Mouse (Mus musculus) granulocyte monocyte progenitor cell, adult 5-6 weeks (primary cell): Measurements from ENCODE around the gene Ptges3. TPM values are rescaled to one million over a fixed set of nuclear protein-coding genes. Genes with fewer than 3 reads are reported as not detected.
"Not testable (repeated sequence)": the region's sequence is repeated elsewhere in the genome, so short reads cannot be mapped to it uniquely, and the experiment has no call there.

Experiments used
- ATAC-seq: replicated peaks from 2 replicates; pipeline ENCODE4 v1.8.0; 2016; ENCODE audit warnings: mild to moderate bottlenecking, moderate TSS enrichment, inconsistent platforms; ENCODE audit not compliant: poor library complexity, severe bottlenecking
- total RNA-seq, 2 experiments: library from RNA; stranded (forward) in 1 of 2; stranded (reverse) in 1 of 2; fragments of 200-712, 200-1000 nt in 1 of 2; fragments of >200 nt in 1 of 2; fragmentation: Nextera tagmentation in 1 of 2; gene quantifications; 2 replicates each; pipeline ENCODE4 v1.2.3; 2014 to 2017

The Ptges3 gene
- total RNA-seq, 2 experiments from 2014 or later, result 204 to 321 TPM

DNA sequence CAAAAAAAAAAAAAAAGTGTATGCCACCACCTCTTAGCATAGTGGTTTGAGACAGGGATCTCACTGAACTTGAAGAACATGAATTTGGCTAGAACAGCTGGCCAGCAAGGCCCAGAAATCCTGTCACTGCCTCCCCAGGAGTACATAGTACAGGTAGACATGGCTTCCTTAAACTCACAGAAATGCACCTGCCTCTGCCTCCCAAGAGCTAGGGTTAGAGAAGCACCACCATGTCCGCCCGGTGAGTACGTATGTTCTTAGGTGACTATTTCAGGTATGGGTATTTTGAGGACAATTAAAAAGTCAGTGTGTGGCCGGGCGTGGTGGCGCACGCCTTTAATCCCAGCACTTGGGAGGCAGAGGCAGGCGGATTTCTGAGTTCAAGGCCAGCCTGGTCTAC is 5.8 kb upstream of the Ptges3 start:
- no peak for ATAC-seq

DNA sequence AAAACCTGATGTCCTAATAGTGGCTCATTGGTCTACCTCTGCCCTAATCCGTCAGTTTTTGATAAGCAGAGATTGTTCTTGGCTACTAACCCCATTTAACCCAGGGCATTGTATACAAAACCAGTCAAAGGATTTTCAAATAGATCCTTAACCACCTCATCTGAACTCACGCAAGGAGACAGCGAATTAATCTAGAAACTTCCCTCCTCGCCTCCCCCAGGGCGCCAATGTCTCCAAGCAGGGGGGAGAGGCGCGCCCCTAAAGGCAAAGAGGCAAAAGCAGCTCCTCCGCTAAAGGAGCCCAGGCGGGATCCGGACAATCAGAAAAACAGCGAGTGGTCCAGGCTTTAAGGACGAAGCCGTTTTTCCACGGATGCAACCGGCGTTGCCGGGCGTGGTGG is 570 bp upstream of the Ptges3 start:
- ATAC-seq, result peak; percentile 1; the same call in 1 of the 2 replicates

DNA sequence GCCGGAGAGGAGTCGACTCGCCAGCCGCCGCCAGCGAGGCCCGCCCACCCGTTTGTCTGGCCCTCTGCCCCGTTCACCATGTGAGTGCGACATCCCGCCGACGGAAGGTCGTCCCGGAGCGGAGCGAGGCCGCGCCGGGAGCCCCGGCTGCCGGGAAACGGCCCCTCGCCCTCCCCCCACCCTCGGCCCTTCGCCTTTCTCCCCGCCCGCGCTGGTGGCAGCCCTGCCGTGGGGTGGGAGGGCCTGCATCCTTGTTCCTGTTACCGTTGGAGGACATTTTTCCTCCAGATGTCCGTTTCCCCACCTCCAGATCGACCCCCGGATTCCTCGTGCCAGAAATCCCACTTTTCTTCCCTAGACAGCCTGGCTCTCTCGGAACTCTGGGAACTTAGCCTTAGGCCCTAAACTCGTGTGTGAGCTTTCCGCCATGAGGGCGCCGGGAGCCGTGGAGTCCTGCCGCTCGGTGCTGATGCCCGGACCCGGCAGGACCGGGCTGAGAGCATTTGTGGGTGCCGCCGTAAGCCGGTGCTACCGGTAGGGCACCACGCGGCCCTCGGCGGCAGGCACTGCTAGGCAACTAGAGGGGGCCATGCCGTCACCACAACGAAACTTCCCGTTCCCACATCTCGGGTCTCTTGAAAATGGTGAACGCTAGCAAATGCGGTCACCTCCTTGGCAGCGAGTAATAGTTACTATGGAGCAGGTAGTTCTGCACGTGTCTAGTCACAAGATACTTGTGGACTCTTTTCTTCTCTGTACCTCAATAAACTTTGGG is 640 bp downstream of the Ptges3 start:
- peak; percentile 67 for ATAC-seq

DNA sequence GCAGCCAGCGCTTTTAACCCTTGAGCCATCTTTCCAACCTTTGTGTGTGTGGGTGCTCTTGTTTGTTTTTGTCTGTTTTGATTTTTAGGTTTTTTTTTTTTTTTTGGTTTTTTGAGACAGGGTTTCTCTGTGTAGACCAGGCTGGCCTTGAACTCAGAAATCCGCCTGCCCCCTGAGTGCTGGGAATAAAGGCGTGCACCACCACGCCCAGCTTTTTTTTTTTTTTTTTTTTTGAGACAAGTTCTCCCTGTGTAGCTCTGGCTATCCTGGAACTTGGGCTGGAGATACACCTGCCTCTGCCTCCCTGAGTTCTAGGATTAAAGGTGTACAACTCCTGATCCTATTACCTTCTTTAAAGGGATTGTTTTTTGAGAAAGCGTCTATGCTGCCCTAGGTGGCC is 2.4 kb downstream of the Ptges3 start:
- no peak for ATAC-seq

DNA sequence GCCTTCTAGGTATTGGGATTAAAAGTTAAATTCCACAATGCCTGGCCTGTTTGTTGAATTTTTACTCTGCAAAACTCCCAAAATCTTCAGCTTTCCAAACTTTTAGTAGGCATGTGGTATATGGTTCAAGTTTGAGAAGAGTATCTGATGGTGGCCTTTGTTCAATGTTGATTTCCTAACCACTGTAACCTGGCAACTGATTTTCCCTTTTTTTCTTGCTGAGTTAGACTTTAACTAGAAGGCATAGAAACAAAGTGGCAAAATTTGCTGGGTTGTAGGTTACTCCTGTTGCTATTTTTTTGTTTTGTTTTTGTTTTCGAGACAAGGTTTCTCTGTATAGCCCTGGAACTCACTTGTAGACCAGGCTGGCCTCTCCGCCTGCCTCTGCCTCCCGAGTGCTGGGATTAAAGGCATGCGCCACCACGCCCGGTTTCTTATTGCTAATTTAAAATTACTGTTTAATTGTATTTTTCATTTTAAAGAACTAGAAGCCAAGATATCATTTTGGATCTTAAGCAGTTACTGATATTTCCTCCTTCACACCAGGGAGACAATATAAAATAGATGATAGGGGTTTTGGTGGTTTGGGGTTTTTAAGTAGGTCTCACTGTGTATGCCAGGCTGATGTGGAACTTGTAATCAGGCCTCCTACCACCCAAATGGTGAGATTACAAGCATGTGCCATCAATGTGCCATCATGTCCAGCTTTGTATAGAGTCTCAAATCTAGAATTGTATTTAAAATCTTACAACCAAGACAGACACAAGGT is 3.7 kb downstream of the Ptges3 start:
- no peak for ATAC-seq

DNA sequence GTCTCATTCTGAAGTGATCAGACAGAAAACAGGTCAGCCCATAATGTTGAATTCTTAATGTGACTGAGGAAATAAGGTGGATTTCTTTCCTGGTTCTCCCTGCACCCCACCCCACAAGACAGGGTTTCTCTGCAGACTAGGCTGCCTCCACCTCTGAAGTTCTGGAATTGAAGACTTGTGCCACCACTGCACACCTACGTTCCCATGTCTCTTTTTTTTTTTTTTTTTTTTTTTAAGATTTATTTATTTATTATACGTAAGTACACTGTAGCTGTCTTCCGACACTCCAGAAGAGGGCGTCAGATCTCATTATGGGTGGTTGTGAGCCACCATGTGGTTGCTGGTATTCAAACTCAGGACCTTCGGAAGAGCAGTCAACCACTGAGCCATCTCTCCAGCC is 7.3 kb downstream of the Ptges3 start:
- ATAC-seq, result no peak

DNA sequence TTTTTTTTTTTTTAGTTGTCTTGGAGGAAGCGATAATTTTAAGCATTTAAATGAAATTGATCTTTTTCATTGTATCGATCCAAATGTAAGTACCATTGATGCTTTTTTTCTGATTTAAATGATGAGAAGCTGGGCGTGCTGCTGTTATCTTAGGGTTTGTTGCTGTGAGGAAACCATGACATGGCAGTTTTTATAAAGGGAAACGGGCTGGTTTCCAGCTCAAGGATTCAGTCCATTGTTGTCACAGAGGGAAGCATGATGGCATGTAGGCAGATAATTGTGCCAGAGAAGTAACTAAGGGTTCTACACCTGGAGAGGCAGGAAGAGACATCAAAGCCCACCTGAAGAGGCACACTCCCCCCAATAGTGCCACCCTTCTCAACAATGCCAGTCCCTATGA is 10.4 kb downstream of the Ptges3 start:
- peak; percentile 35; the same call in 1 of the 2 replicates for ATAC-seq

DNA sequence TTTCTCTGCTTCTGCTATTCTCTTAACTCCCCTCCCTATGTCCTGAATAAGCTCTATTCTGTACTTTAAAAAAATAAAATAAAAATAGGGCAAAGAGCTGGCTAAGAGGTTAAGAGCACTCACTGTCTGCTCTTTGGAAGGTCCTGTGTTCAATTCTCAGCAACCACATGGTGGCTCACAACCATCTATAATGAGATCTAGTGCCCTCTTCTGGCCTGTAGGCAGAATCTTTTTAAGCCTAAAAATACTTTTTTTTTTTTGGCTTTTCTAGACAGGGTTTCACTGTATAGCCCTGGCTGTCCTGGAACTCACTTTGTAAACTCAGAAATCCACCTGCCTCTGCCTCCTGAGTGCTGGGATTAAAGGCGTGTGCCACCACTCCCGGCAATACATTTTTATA is 11.7 kb downstream of the Ptges3 start:
- ATAC-seq, result not testable (repeated sequence)

DNA sequence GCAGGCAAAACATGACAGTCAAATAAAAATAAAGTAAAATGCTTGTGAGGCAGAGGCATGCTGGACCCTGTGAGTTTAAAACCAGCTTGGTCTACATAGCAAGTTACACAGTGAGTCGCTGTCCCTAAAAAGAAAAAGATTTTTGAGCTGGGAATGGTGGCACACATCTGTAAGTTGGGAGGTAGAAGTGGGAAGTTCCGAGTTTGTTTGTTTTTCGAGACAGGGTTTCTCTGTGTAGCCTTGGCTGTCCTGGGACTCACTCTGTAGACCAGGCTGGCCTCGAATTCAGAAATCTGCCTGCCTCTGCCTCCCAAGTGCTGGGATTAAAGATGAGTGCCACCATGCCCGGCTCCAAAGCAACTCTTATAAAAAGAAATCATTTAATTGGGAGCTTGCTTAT is 19.5 kb downstream of the Ptges3 start:
- not testable (repeated sequence) for ATAC-seq

DNA sequence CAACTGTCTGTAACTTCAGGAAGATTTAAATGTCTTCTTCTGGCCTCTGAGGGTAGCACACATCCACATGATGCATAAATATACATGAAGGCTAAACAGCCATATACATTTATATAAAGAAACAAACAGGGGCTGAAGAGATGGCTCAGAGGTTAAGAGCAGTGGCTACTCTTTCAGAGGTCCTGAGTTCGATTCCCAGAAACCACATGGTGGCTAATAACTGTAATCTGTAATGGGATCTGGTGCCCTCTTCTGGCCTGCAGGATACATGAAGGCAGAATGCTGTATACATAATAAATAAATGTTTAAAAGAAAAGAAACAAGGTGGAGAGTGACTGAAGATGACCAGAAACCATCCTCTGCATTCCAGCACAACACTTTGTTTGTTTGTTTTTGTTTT is 21.7 kb downstream of the Ptges3 start:
- ATAC-seq, result no peak

DNA sequence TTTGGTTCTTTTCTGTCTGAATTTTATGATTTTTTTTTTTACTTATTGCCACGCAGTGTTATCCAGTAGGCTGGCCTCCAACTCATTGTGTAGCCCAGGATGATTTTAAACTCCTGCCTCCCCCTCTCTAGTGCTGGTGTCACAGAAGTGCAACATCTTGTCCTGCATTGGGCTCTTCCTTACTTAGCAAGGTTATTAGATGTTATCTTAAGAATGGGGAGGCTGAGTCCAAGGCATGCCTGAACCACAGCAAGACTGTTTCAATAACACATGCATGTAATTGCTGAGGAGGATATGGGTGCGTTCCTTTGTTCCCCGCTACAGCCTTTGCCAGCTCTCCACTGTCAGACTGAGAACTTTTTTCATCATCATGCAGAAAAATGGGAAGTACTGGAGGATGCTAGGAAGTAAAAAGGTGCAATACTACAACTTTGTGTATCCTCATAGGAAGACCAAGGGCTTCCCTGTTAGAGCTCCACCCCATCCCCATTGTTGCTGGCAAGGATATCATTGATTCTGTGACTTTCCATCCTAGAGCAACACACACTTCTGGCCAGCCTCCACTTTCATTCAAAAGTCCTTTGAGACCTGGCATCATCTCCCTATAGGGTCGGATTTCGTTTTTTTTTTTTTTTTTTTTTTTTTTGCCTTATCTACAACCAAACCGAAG is 23.2 kb downstream of the Ptges3 start:
- ATAC-seq, result peak; percentile 26

DNA sequence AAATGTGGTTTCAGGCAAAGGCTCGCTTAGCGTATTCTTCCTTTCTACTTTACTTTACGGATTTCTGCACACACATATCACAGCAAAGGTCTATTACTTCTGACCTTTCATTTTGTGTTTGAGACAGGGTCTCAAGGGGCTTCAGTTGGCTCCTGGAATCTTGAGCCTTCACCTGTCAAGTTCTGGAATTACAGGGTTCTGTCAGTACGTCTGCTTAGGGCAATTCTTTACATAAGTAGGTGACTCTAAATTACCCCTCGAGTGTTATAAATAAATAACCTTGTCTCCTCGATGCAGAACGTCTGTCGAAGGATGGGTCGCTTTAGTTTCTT is 23.7 kb downstream of the Ptges3 start:
- ATAC-seq, result no peak

DNA sequence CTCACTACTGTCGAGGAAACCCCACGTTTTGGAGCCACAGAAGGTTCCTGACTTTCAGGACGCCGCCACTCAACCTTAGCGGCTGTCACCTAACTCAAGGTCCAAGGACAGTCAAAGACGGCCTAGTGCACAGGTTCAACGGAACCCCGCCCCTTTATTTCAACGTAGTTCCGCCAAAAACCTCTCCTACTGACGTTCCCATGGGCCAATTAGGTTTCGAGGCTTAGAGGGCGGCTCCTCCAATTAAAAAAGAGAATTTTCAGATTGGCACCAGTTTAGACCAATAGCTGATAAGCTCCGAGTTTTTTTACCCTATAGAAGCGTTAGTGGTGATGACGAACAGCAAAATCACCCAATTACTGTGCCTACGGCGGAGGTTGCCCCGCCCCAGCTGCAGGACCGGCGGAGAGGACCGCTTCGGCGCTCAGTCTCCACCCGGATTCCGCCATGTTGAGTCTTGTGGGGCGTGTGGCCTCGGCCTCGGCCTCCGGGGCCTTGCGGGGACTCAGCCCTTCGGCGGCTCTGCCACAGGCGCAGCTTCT is 24.2 kb downstream of the Ptges3 start, which contains the start of gene Atp5b:
Gene Atp5b, plus strand, starts transcription at position 394 of the 542 bp plus-strand sequence.
- peak; percentile 92 for ATAC-seq

DNA sequence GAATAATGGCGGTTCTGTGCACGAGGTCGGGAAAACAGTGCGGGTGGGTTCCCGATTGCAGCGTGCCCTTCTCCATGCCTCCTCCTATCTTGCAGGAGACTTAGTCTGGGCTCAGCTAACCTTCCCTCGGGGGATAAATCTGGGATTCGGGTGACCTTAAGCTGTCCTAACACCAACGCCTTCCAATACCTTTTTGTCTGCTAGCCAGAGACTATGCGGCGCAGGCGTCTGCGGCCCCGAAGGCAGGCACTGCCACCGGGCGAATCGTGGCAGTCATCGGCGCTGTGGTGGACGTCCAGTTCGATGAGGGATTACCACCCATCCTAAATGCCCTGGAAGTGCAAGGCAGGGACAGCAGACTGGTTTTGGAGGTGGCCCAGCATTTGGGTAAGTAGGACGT is 24.9 kb downstream of the Ptges3 start:
- ATAC-seq, result no peak

DNA sequence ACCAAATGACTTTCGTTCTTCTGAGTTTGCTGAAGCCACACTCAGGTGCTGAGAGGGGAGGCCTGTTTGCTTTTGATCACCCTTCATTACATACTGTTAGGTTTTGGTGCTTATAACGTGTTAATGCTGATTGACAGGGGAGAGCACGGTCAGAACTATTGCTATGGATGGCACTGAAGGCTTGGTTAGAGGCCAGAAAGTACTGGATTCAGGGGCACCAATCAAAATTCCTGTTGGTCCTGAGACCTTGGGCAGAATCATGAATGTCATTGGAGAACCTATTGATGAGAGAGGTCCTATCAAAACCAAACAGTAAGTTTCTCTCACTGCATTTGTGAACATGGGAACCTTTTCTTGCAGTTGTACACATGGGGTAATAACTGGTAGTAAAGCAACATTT is 25.4 kb downstream of the Ptges3 start:
- no peak for ATAC-seq

DNA sequence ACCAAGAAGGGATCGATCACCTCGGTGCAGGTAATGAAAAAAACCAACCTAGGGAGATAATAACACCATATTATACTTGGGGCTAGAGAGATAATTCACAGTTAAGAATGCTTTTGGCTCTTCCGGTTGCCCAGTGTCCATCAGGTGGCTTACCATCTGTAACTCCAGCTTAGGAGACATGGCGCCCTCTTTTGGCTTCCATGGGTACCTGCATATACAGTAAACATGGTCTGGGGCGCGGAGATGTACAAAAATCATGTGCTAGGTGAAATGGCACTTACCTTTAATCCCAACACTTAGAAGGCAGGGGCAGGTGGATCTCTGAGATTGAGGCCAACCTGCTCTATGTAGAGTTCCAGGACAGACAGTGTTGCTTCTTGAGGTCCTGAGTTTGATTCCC is 27.6 kb downstream of the Ptges3 start:
- ATAC-seq, result no peak

DNA sequence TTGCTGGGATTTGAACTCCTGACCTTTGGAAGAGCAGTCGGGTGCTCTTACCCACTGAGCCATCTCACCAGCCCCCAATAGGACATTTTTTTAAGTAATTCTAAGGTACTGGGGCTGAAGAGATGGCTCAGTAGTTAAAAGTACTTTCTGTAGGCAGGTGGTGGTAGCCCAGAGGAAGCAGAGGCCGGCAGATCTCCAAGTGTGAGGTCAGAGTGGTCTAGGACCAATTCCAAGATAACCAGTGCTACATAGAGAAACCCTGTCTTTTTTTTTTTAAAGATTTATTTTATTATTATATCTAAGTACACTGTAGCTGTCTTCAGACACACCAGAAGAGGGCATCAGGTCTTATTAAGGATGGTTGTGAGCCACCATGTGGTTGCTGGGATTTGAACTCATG is 28.5 kb downstream of the Ptges3 start:
- ATAC-seq, result not testable (repeated sequence)

DNA sequence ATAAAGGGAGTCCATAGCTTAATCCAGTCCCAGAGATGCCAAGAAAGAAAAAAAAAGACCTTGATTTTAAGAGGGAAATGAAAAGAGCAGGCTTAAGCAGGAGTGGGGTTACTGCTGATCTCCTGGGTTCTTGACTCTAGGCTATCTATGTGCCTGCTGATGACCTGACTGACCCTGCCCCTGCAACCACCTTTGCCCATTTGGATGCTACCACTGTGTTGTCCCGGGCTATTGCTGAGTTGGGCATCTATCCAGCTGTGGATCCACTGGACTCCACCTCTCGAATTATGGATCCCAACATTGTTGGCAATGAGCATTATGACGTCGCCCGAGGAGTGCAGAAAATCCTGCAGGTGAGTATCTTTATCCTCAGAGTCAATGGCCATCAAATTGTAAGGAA is 29.4 kb downstream of the Ptges3 start:
- no peak for ATAC-seq

DNA sequence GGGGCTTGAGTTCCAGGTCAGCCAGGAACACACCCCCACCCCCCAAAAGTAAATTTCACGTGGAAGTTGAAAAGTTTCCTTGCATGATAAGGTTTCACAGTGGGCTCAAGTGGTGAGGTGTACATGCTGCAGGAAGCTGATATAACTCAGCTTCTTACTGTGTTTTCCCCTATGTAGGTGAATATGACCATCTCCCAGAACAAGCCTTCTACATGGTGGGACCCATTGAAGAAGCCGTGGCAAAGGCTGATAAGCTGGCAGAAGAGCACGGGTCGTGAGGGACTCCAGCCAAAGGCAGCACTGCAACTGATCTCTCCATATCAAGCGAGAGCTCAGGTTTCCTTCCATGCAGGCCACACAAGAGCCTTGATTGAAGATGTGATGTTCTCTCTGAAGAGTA is 31.1 kb downstream of the Ptges3 start:
- ATAC-seq, result no peak

DNA sequence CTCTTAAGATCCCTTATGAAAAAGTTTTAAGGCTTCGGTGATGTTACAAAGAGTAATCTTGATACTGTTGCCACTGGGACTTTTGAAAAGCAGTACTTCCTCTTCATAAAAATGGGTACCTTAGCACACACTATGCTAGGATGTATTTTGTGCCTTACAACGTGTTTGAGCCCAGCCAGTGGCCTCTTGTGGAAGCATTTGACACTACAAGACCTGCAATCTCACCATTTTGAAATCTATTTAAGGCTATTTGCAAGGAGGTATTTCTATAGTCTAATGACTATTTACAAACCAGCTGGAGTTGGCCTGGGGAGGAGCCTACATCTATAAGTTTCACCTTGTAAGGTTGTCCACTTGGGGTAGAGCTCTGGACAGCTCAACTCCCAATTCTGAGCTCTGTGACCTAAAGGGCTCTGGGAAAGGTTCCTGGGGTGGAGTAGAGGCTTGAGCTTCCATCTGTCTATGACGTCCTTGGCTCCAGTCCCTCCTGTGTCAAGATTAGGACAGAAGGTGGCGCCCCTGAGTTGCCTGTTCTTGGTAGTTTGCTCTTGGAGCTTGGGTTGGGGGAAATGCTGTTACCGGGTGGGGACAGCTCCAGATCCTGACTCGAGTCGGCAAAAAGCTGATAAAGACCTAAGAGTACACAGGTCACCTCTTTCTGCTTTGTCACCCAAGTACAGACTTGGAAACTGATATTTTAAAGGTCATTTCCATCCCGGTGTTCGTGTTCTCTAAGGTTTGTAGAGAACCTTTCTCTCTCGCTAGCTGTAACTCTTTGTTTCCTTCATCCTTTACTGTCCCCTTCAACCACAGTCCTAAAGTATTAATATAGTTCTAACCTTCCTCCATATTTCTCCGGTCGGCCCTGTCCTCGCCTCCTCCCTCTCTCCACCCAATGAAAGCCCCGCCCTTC is 32.2 kb downstream of the Ptges3 start:
- ATAC-seq, result peak; percentile 35
